Mouse (Mus musculus) C2C12 (cell line): ENCODE measurements around the gene Pxdc1.

Experiments
- CTCF ChIP-seq: IDR thresholded peaks from one replicate; pipeline ENCODE4 v1.5.1; 2011; ENCODE audit not compliant: control insufficient read depth, insufficient read depth, insufficient read length
- MYOD1 ChIP-seq: IDR thresholded peaks from one replicate; pipeline ENCODE4 v1.6.1; 2011; ENCODE audit warnings: low read depth; ENCODE audit not compliant: control insufficient read depth, insufficient read length
- MYOG ChIP-seq: IDR thresholded peaks from one replicate; pipeline ENCODE4 v1.6.1; 2011; ENCODE audit not compliant: control insufficient read depth, insufficient read length; ENCODE audit errors: extremely low read depth
- USF1 ChIP-seq: IDR thresholded peaks from one replicate; pipeline ENCODE4 v1.6.1; 2011; ENCODE audit warnings: low read depth, mild to moderate bottlenecking, control low read depth, moderate library complexity

DNA sequence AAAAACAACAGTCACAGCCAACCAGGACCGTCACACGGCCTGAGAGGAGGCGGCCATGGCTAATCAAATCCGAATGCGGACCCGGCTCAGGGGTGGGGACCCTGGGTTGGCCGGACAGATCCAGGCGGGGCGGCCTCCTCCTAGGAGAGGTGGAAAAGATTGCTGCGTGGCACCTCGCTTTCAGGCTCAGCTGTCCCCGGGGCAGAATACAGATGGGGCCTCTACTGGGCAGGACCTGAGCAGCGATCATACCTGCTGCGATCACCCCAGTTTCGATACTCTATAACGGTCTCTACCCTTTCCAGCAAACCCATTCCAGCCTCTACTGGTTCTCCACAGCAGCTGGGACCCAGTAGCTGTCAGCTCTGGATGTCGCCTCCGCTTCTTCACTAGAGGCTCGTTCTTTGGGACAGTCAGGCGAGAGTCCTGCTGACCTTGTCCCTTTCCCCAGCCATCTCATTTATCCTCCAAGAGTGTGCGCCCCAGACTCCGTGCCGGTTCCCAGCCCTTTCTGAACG, 1.8 kb downstream of the Pxdc1 start:
- TF ChIP-seq CTCF = no peak
- no peak for TF ChIP-seq USF1
- TF ChIP-seq MYOD1 = no peak
- TF ChIP-seq MYOG = no peak
